Mouse (Mus musculus): ENCODE measurements at regions not wholly inside any gene's neighbourhood (a gene's known extent, or its start where the extent isn't known, plus 50 kb on each side); places are given as distances from the start of the nearest gene placed in this dataset.

DNA sequence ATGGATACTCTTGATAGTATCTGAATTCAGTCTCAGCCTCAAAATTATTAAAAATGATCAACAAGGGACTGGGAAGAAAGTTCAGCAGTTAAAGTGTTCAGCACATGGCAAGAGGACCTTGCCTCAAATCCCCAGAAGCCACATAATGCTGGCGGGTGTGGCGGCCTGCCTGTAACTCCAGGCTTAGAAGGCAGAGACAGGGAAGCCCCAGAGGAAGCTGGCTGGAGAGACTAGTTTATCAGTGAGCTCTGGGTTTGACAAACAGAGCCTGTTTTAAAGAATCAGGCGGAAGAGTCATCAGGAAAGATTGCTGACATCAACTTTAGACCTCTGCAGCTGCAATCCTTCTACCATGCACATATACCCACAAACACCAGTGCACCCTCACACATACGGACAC, 52.1 kb upstream of the Fyn start:
- no peaks in the 10 kb centered on the region for H3K36me3 ChIP-seq (ENCODE audit: control insufficient read depth in 1 of 2, insufficient read depth in 2 of 2, low read length in 2 of 2)
- no peaks in the 10 kb centered on the region for H3K9me3 ChIP-seq (replicated peaks; ENCODE audit: insufficient read depth, low read length)
- H3K27me3 ChIP-seq (ENCODE audit: control insufficient read depth in 1 of 2, insufficient read depth in 2 of 2, low read length in 2 of 2): no peaks in the 10 kb centered on the region
- DNase-seq (ENCODE audit: low read depth, low spot score): no peak
- no peaks in the 10 kb centered on the region for H3K79me2 ChIP-seq (ENCODE audit: control insufficient read depth, insufficient read depth, low read length, poor library complexity)
- H3K4me3 ChIP-seq (ENCODE audit: control insufficient read depth in 1 of 2, insufficient read depth in 1 of 2, low read depth in 2 of 2, low read length in 2 of 2): no peak overlapping the region
- no peaks in the 10 kb centered on the region for H3K4me1 ChIP-seq (ENCODE audit: control insufficient read depth in 1 of 2, insufficient read depth in 2 of 2, low read length in 2 of 2)
- no peak overlapping the region for H3K27ac ChIP-seq (ENCODE audit: control insufficient read depth, low read depth, low read length)
- TF ChIP-seq BHLHE40 (IDR thresholded peaks at IDR 0.05; ENCODE audit: borderline replicate concordance, low read depth, low read length) (no peak), ZMIZ1 (IDR thresholded peaks at IDR 0.05; ENCODE audit: low read depth, low read length) (no peak), MYC (IDR thresholded peaks at IDR 0.05; ENCODE audit: low read depth, low read length) (no peak), KAT2A (conservative IDR thresholded peaks at IDR 0.05; ENCODE audit: low read depth, low read length) (no peak), POLR2AphosphoS2 (IDR thresholded peaks at IDR 0.05; ENCODE audit: low read length) (no peak)
- no peak overlapping the region for H3K9ac ChIP-seq (ENCODE audit: control insufficient read depth, low read depth, low read length, poor library complexity, severe bottlenecking)

DNA sequence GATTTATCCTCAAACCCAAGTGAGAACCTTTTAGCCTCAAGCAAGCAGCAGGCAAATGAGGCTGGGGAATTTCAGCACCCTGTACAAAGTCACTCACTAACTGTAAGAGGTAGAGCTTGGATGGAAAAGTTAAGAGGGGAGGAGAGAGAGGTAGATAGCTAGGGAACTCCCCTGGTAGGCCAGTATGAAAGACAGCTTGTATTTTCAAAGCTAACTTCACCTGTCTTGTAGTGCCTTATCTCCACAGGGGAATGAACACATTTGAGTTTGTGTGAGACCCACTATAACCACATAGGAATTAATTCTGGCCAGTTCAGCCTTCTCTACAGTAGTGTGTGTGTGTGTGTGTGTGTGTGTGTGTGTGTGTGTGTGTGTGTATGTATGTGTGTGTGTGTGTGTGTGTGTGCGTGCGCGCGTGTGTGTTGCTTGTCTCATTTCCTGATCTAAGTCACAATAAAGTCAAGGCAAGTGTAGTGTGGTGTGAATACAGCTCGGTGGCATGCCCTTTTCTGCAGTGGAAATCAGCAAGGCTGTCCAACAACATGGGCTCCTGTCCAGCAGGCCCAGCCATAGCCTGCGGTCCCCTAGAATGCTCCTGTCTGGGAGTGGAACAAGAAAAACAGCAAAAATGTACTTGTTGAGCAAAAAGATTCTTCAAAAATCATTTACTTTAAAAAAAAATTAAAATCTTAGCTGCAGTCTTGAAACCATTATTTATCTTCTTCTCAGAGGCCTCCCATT, 53.1 kb upstream of the Fyn start:
- no peak overlapping the region for H3K9ac ChIP-seq (ENCODE audit: control insufficient read depth, low read depth, low read length, poor library complexity, severe bottlenecking)
- H3K4me3 ChIP-seq (ENCODE audit: control insufficient read depth in 1 of 2, insufficient read depth in 1 of 2, low read depth in 2 of 2, low read length in 2 of 2): no peak overlapping the region
- H3K27me3 ChIP-seq (ENCODE audit: control insufficient read depth in 1 of 2, insufficient read depth in 2 of 2, low read length in 2 of 2): no peaks in the 10 kb centered on the region

DNA sequence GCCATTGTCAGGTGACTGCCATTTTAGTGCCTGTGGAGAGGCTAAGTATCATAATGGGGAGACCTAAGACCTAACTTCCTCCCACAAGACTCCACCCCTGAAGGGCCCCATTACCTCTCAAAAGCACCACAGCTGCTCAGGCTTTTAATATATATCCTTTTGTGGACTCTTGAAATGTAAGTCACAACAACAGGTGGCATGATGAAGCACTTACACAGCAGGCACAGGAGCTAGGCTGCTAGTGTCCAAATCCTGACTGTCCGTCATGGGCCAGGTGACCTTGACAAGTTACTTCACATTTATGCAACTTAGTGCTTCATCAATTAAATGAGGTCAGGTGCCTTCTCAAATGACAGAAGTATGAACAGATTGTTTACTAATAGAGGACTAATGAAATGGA, 57.2 kb upstream of the Fyn start:
- DNase-seq (ENCODE audit: low read depth, low spot score): no peak
- H3K9ac ChIP-seq (ENCODE audit: control insufficient read depth, low read depth, low read length, poor library complexity, severe bottlenecking): no peak overlapping the region
- H3K4me3 ChIP-seq (ENCODE audit: control insufficient read depth in 1 of 2, insufficient read depth in 1 of 2, low read depth in 2 of 2, low read length in 2 of 2): no peak overlapping the region
- no peaks in the 10 kb centered on the region for H3K4me1 ChIP-seq (ENCODE audit: control insufficient read depth in 1 of 2, insufficient read depth in 2 of 2, low read length in 2 of 2)
- H3K9me3 ChIP-seq (replicated peaks; ENCODE audit: insufficient read depth, low read length): no peaks in the 10 kb centered on the region
- H3K27ac ChIP-seq (ENCODE audit: control insufficient read depth, low read depth, low read length): no peak overlapping the region
- TF ChIP-seq ZC3H11A (IDR thresholded peaks at IDR 0.05; ENCODE audit: low read depth, low read length): no peak
- TF ChIP-seq UBTF (IDR thresholded peaks at IDR 0.05; ENCODE audit: borderline replicate concordance, insufficient read depth, low read depth, low read length): no peak
- no peak for TF ChIP-seq MYC (IDR thresholded peaks at IDR 0.05; ENCODE audit: low read depth, low read length)
- TF ChIP-seq MAFK (IDR thresholded peaks at IDR 0.05; ENCODE audit: borderline replicate concordance, low read depth, low read length): no peak
- no peak for TF ChIP-seq USF2 (IDR thresholded peaks at IDR 0.05; ENCODE audit: borderline replicate concordance in 1 of 2, insufficient read depth in 1 of 2, low read depth in 1 of 2, low read length in 2 of 2)
- TF ChIP-seq MEF2A (IDR thresholded peaks at IDR 0.05; ENCODE audit: extremely low read depth, insufficient replicate concordance, low read depth, low read length, poor library complexity, severe bottlenecking): no peak
- no peak for TF ChIP-seq MXI1 (IDR thresholded peaks at IDR 0.05; ENCODE audit: low read depth, low read length)
- no peak for TF ChIP-seq SIN3A (IDR thresholded peaks at IDR 0.05; ENCODE audit: low read length)
- TF ChIP-seq BHLHE40 (IDR thresholded peaks at IDR 0.05; ENCODE audit: borderline replicate concordance, low read depth, low read length): no peak
- TF ChIP-seq GATA1 (IDR thresholded peaks at IDR 0.05; ENCODE audit: low read depth, low read length): no peak
- no peak for TF ChIP-seq TBP (IDR thresholded peaks at IDR 0.05; ENCODE audit: low read depth, low read length)
- no peak for TF ChIP-seq RCOR1 (IDR thresholded peaks at IDR 0.05; ENCODE audit: low read depth, low read length)
- TF ChIP-seq POLR2A (IDR thresholded peaks at IDR 0.05; ENCODE audit: control insufficient read depth in 1 of 2, insufficient read depth in 1 of 2, low read depth in 1 of 2, low read length in 2 of 2, poor library complexity in 1 of 2): no peak
- no peak for TF ChIP-seq CTCF (IDR thresholded peaks at IDR 0.05 in 2 of 3, conservative IDR thresholded peaks at IDR 0.05 in 1 of 3; ENCODE audit: control insufficient read depth in 1 of 3, insufficient read depth in 1 of 3, low read depth in 2 of 3, low read length in 3 of 3, poor library complexity in 1 of 3, severe bottlenecking in 1 of 3)
- TF ChIP-seq ZNF384 (IDR thresholded peaks at IDR 0.05; ENCODE audit: low read depth, low read length): no peak
- H3K36me3 ChIP-seq (ENCODE audit: control insufficient read depth in 1 of 2, insufficient read depth in 2 of 2, low read length in 2 of 2): no peaks in the 10 kb centered on the region
- no peaks in the 10 kb centered on the region for H3K27me3 ChIP-seq (ENCODE audit: control insufficient read depth in 1 of 2, insufficient read depth in 2 of 2, low read length in 2 of 2)
- no peaks in the 10 kb centered on the region for H3K79me2 ChIP-seq (ENCODE audit: control insufficient read depth, insufficient read depth, low read length, poor library complexity)

More for the DNA sequence above, 53.1 kb upstream of the Fyn start:
- Histone ChIP-seq H3K9me3 (replicated peaks; ENCODE audit: insufficient read depth, low read length) (no peaks in the 10 kb centered on the region), H3K36me3 (ENCODE audit: control insufficient read depth in 1 of 2, insufficient read depth in 2 of 2, low read length in 2 of 2) (no peaks in the 10 kb centered on the region), H3K4me1 (ENCODE audit: control insufficient read depth in 1 of 2, insufficient read depth in 2 of 2, low read length in 2 of 2) (no peaks in the 10 kb centered on the region), H3K79me2 (ENCODE audit: control insufficient read depth, insufficient read depth, low read length, poor library complexity) (no peaks in the 10 kb centered on the region), H3K27ac (ENCODE audit: control insufficient read depth, low read depth, low read length) (no peak overlapping the region)
- TF ChIP-seq HCFC1 (IDR thresholded peaks at IDR 0.05; ENCODE audit: low read depth, low read length) (no peak), GATA1 (IDR thresholded peaks at IDR 0.05; ENCODE audit: low read depth, low read length) (no peak), ETS1 (IDR thresholded peaks at IDR 0.05; ENCODE audit: low read depth, low read length) (no peak), CHD1 (IDR thresholded peaks at IDR 0.05; ENCODE audit: low read depth, low read length) (no peak), MAFK (IDR thresholded peaks at IDR 0.05; ENCODE audit: borderline replicate concordance, low read depth, low read length) (no peak), ELF1 (IDR thresholded peaks at IDR 0.05; ENCODE audit: low read depth, low read length) (no peak), USF1 (IDR thresholded peaks at IDR 0.05; ENCODE audit: low read depth, low read length) (no peak)
- no peak for DNase-seq (ENCODE audit: low read depth, low spot score)

Data from MEL (cell line).